Mouse (Mus musculus): ENCODE measurements around the gene Zc3hav1. TPM values are rescaled to one million over a fixed set of nuclear protein-coding genes. Genes with fewer than 3 reads are reported as not detected.

Zc3hav1 gene
- total RNA-seq, 1 experiment = 20.6 TPM

DNA sequence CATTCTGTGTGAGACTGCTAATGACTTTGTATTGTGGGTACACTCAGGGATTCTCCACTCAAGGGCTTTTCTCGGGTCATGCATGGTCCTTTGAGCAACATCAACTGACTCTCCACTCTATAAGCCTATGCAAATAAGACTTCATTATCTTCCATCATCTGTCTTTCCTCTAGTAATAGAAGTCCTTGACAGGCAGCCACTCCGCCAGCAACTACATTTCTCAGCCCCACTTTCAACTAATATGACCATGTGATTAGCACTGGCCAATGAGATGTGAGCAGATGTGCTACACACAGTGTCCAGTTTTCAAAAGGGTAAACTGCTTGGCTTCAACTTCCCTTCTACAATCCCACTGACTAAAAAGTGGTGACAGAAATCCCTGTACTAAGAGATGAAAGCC is 15.3 kb downstream of the Zc3hav1 start:
- DNase-seq (ENCODE audit: low read depth, low spot score) = no peak
- Histone ChIP-seq H3K4me1 (ENCODE audit: control insufficient read depth in 2 of 2, insufficient read depth in 2 of 2, low read length in 2 of 2, poor library complexity in 1 of 2) (peaks cover 0 to 3% of the 10 kb centered on the region in 2 experiments; a peak in 1 of 4 replicates), H3K27ac (ENCODE audit: insufficient read depth, low read depth, low read length, poor library complexity, severe bottlenecking) (no peak overlapping the region), H3K9ac (ENCODE audit: insufficient read depth, low read depth, low read length, poor library complexity, severe bottlenecking) (no peak overlapping the region), H3K9me3 (ENCODE audit: control insufficient read depth, insufficient read depth, low read depth, low read length) (no peaks in the 10 kb centered on the region), H3K36me3 (ENCODE audit: control insufficient read depth, insufficient read depth, low read length, poor library complexity, severe bottlenecking) (peaks cover 11% of the 10 kb centered on the region; the same call in 1 of the 2 replicates), H3K4me3 (ENCODE audit: insufficient read depth in 1 of 2, low read depth in 1 of 2, low read length in 2 of 2, poor library complexity in 1 of 2, severe bottlenecking in 1 of 2) (no peak overlapping the region)
- TF ChIP-seq ZC3H11A (IDR thresholded peaks at IDR 0.05; ENCODE audit: borderline replicate concordance, low read depth, low read length) (no peak), MAFK (IDR thresholded peaks at IDR 0.05; ENCODE audit: insufficient read depth, low read depth, low read length) (no peak), ZNF384 (IDR thresholded peaks at IDR 0.05; ENCODE audit: low read depth, low read length) (no peak), HCFC1 (IDR thresholded peaks at IDR 0.05; ENCODE audit: borderline replicate concordance, insufficient read depth, low read length) (no peak), CHD2 (IDR thresholded peaks at IDR 0.05; ENCODE audit: low read depth, low read length) (no peak)
- in situ Hi-C loops (cut with MboI; ENCODE audit: low sequenced_read_pairs in 2 of 2, unreplicated experiment in 2 of 2) = no loop called here

GRCm38 (mm10) chr6:38337951-38338350 is 16.5 kb downstream of the Zc3hav1 start:
- Histone ChIP-seq H3K27ac (ENCODE audit: insufficient read depth, low read depth, low read length, poor library complexity, severe bottlenecking) (no peak overlapping the region), H3K4me1 (ENCODE audit: control insufficient read depth in 2 of 2, insufficient read depth in 2 of 2, low read length in 2 of 2, poor library complexity in 1 of 2) (no peaks in the 10 kb centered on the region; a peak in 2 of 4 replicates), H3K9me3 (ENCODE audit: control insufficient read depth, insufficient read depth, low read depth, low read length) (no peaks in the 10 kb centered on the region), H3K9ac (ENCODE audit: insufficient read depth, low read depth, low read length, poor library complexity, severe bottlenecking) (no peak overlapping the region), H3K36me3 (ENCODE audit: control insufficient read depth, insufficient read depth, low read length, poor library complexity, severe bottlenecking) (peaks cover 11% of the 10 kb centered on the region; the same call in 1 of the 2 replicates), H3K4me3 (ENCODE audit: insufficient read depth in 1 of 2, low read depth in 1 of 2, low read length in 2 of 2, poor library complexity in 1 of 2, severe bottlenecking in 1 of 2) (no peak overlapping the region)
- TF ChIP-seq CHD2 (IDR thresholded peaks at IDR 0.05; ENCODE audit: low read depth, low read length) (no peak), MAFK (IDR thresholded peaks at IDR 0.05; ENCODE audit: insufficient read depth, low read depth, low read length) (no peak), HCFC1 (IDR thresholded peaks at IDR 0.05; ENCODE audit: borderline replicate concordance, insufficient read depth, low read length) (no peak), ZNF384 (IDR thresholded peaks at IDR 0.05; ENCODE audit: low read depth, low read length) (no peak), ZC3H11A (IDR thresholded peaks at IDR 0.05; ENCODE audit: borderline replicate concordance, low read depth, low read length) (no peak)
- DNase-seq (ENCODE audit: low read depth, low spot score) = no peak
- in situ Hi-C loops (cut with MboI; ENCODE audit: low sequenced_read_pairs in 2 of 2, unreplicated experiment in 2 of 2) = no loop called here

GRCm38 (mm10) chr6:38337166-38337705 is 17.2 kb downstream of the Zc3hav1 start:
- H3K4me1 ChIP-seq (ENCODE audit: control insufficient read depth in 2 of 2, insufficient read depth in 2 of 2, low read length in 2 of 2, poor library complexity in 1 of 2) = no peaks in the 10 kb centered on the region; a peak in 2 of 4 replicates
- H3K36me3 ChIP-seq (ENCODE audit: control insufficient read depth, insufficient read depth, low read length, poor library complexity, severe bottlenecking) = peaks cover 17% of the 10 kb centered on the region
- H3K9ac ChIP-seq (ENCODE audit: insufficient read depth, low read depth, low read length, poor library complexity, severe bottlenecking) = no peak overlapping the region
- no peak overlapping the region for H3K27ac ChIP-seq (ENCODE audit: insufficient read depth, low read depth, low read length, poor library complexity, severe bottlenecking)
- no peaks in the 10 kb centered on the region for H3K9me3 ChIP-seq (ENCODE audit: control insufficient read depth, insufficient read depth, low read depth, low read length)
- no peak for DNase-seq (ENCODE audit: low read depth, low spot score)
- in situ Hi-C loops (cut with MboI; ENCODE audit: low sequenced_read_pairs in 2 of 2, unreplicated experiment in 2 of 2) = no loop called here
- TF ChIP-seq CHD2 (IDR thresholded peaks at IDR 0.05; ENCODE audit: low read depth, low read length) (no peak), MAFK (IDR thresholded peaks at IDR 0.05; ENCODE audit: insufficient read depth, low read depth, low read length) (no peak), ZC3H11A (IDR thresholded peaks at IDR 0.05; ENCODE audit: borderline replicate concordance, low read depth, low read length) (no peak), ZNF384 (IDR thresholded peaks at IDR 0.05; ENCODE audit: low read depth, low read length) (no peak), HCFC1 (IDR thresholded peaks at IDR 0.05; ENCODE audit: borderline replicate concordance, insufficient read depth, low read length) (no peak)
- no peak overlapping the region for H3K4me3 ChIP-seq (ENCODE audit: insufficient read depth in 1 of 2, low read depth in 1 of 2, low read length in 2 of 2, poor library complexity in 1 of 2, severe bottlenecking in 1 of 2)

GRCm38 (mm10) chr6:38335264-38335663 is 19.1 kb downstream of the Zc3hav1 start:
- H3K9ac ChIP-seq (ENCODE audit: insufficient read depth, low read depth, low read length, poor library complexity, severe bottlenecking) = no peak overlapping the region
- peaks cover 23% of the 10 kb centered on the region for H3K36me3 ChIP-seq (ENCODE audit: control insufficient read depth, insufficient read depth, low read length, poor library complexity, severe bottlenecking)
- TF ChIP-seq MAFK (IDR thresholded peaks at IDR 0.05; ENCODE audit: insufficient read depth, low read depth, low read length) (no peak), ZNF384 (IDR thresholded peaks at IDR 0.05; ENCODE audit: low read depth, low read length) (no peak), CHD2 (IDR thresholded peaks at IDR 0.05; ENCODE audit: low read depth, low read length) (no peak), ZC3H11A (IDR thresholded peaks at IDR 0.05; ENCODE audit: borderline replicate concordance, low read depth, low read length) (no peak), HCFC1 (IDR thresholded peaks at IDR 0.05; ENCODE audit: borderline replicate concordance, insufficient read depth, low read length) (no peak)
- no peak for DNase-seq (ENCODE audit: low read depth, low spot score)
- in situ Hi-C loops (cut with MboI; ENCODE audit: low sequenced_read_pairs in 2 of 2, unreplicated experiment in 2 of 2) = no loop called here
- no peaks in the 10 kb centered on the region; a peak in 2 of 4 replicates for H3K4me1 ChIP-seq (ENCODE audit: control insufficient read depth in 2 of 2, insufficient read depth in 2 of 2, low read length in 2 of 2, poor library complexity in 1 of 2)
- no peaks in the 10 kb centered on the region for H3K9me3 ChIP-seq (ENCODE audit: control insufficient read depth, insufficient read depth, low read depth, low read length)
- H3K27ac ChIP-seq (ENCODE audit: insufficient read depth, low read depth, low read length, poor library complexity, severe bottlenecking) = no peak overlapping the region
- H3K4me3 ChIP-seq (ENCODE audit: insufficient read depth in 1 of 2, low read depth in 1 of 2, low read length in 2 of 2, poor library complexity in 1 of 2, severe bottlenecking in 1 of 2) = no peak overlapping the region
